Mouse (Mus musculus) embryo, embryonic 10.5 days (tissue): ENCODE results near the gene Calhm3.

Source experiments
- DNase-seq: peaks from one replicate; pipeline ENCODE4 v3.0.0-alpha.2; 2015; ENCODE audit warnings: low spot score

Calhm3 gene

GRCm38 (mm10) chr19:47157664-47158063 is at the start of gene Calhm3:
TSS of gene Calhm3 (minus strand) at chr19:47157764.
- DNase-seq = no peak

- DNase-seq = no peak
These were observed 48.6 kb upstream of the Calhm3 start for GRCm38 (mm10) chr19:47206126-47206525.

GRCm38 (mm10) chr19:47204653-47205052 is 47.1 kb upstream of the Calhm3 start:
- DNase-seq = no peak

- DNase-seq = no peak
These were observed 45.5 kb upstream of the Calhm3 start for GRCm38 (mm10) chr19:47203042-47203441.

GRCm38 (mm10) chr19:47202429-47202828 is 44.9 kb upstream of the Calhm3 start:
- no peak for DNase-seq

- DNase-seq = no peak
These were observed 44.4 kb upstream of the Calhm3 start for GRCm38 (mm10) chr19:47201972-47202371.

- no peak for DNase-seq
These were observed 41.2 kb upstream of the Calhm3 start for GRCm38 (mm10) chr19:47198671-47199350.

- DNase-seq = no peak
These were observed 34.6 kb upstream of the Calhm3 start for GRCm38 (mm10) chr19:47192158-47192557.

- no peak for DNase-seq
These were observed 31.1 kb upstream of the Calhm3 start for GRCm38 (mm10) chr19:47188515-47189128.

GRCm38 (mm10) chr19:47186514-47187275 is 29.1 kb upstream of the Calhm3 start:
- no peak for DNase-seq

GRCm38 (mm10) chr19:47184736-47185135 is 27.2 kb upstream of the Calhm3 start:
- no peak for DNase-seq

GRCm38 (mm10) chr19:47184221-47184620 is 26.7 kb upstream of the Calhm3 start:
- DNase-seq = no peak

GRCm38 (mm10) chr19:47180011-47180410 is 22.4 kb upstream of the Calhm3 start:
- DNase-seq = no peak

- peak; percentile 10 for DNase-seq
These were observed 21.8 kb upstream of the Calhm3 start for GRCm38 (mm10) chr19:47179272-47179809.

GRCm38 (mm10) chr19:47178431-47179271 is 21.1 kb upstream of the Calhm3 start, which contains the start of gene Neurl1a:
TSS of gene Neurl1a (plus strand) at chr19:47178820.
- peak; percentile 75 for DNase-seq

- DNase-seq = peak; percentile 67
These were observed 20.4 kb upstream of the Calhm3 start for GRCm38 (mm10) chr19:47178001-47178400.

- DNase-seq = no peak
These were observed 19.4 kb upstream of the Calhm3 start for GRCm38 (mm10) chr19:47176916-47177505.

- no peak for DNase-seq
These were observed 17.9 kb upstream of the Calhm3 start for GRCm38 (mm10) chr19:47175472-47175871.

GRCm38 (mm10) chr19:47174515-47174914 is 17.0 kb upstream of the Calhm3 start:
- peak; percentile 53 for DNase-seq

- peak; percentile 92 for DNase-seq
These were observed 11.3 kb upstream of the Calhm3 start for GRCm38 (mm10) chr19:47168793-47169412.

- DNase-seq = peak; percentile 87
These were observed 10.7 kb upstream of the Calhm3 start for GRCm38 (mm10) chr19:47168223-47168622.
